Mouse (Mus musculus) lung, postnatal 0 days (tissue): ENCODE results near the gene Gm45713. TPM values are rescaled to one million over a fixed set of nuclear protein-coding genes. Genes with fewer than 3 reads are reported as not detected.

Experiments used
- ATAC-seq: fragments of 200-750 bp; cut with Nextera tagmentation; 2 replicates; pipeline ENCODE4 v1.8.0; 2017; ENCODE audit warnings: moderate library complexity
- DNase-seq: peaks from one replicate; pipeline ENCODE4 v3.0.0-alpha.2; 2016; ENCODE audit warnings: low spot score
- H3K27ac ChIP-seq: fragments of 300-500 bp; sonication (generic); 2 replicates; pipeline ENCODE4 v1.5.1; 2014; ENCODE audit warnings: antibody characterized with exemption, mild to moderate bottlenecking, low read length, mixed read lengths
- H3K27me3 ChIP-seq: fragments of 300-500 bp; sonication (generic); replicated peaks from 2 replicates; pipeline ENCODE4 v1.6.1; 2014; ENCODE audit warnings: low read length, mixed read lengths; ENCODE audit not compliant: insufficient read depth
- H3K36me3 ChIP-seq: fragments of 300-500 bp; sonication (generic); 2 replicates; pipeline ENCODE4 v1.6.1; 2014; ENCODE audit warnings: low read length, mixed read lengths; ENCODE audit not compliant: insufficient read depth
- H3K4me1 ChIP-seq: fragments of 300-500 bp; sonication (generic); 2 replicates; pipeline ENCODE4 v1.6.1; 2014; ENCODE audit warnings: antibody characterized with exemption, low read depth, low read length, mixed read lengths; ENCODE audit not compliant: insufficient read depth
- H3K4me2 ChIP-seq: fragments of 300-500 bp; sonication (generic); replicated peaks from 2 replicates; pipeline ENCODE4 v1.6.1; 2014; ENCODE audit warnings: low read depth, mild to moderate bottlenecking, low read length, moderate library complexity, mixed read lengths
- H3K4me3 ChIP-seq: fragments of 300-500 bp; sonication (generic); 2 replicates; pipeline ENCODE4 v1.5.1; 2014; ENCODE audit warnings: low read depth, low read length
- H3K9ac ChIP-seq: fragments of 300-500 bp; sonication (generic); replicated peaks from 2 replicates; pipeline ENCODE4 v1.6.1; 2014; ENCODE audit warnings: low read depth, mild to moderate bottlenecking
- H3K9me3 ChIP-seq: fragments of 300-500 bp; sonication (generic); 2 replicates; pipeline ENCODE4 v1.6.1; 2016; ENCODE audit warnings: low read length, mixed read lengths
- CTCF ChIP-seq: IDR thresholded peaks from 2 replicates; pipeline ENCODE4 v1.5.1; 2016; ENCODE audit warnings: antibody characterized with exemption, mild to moderate bottlenecking
- EP300 ChIP-seq: IDR thresholded peaks from 2 replicates; pipeline ENCODE4 v1.6.1; 2016; ENCODE audit warnings: antibody characterized with exemption, mild to moderate bottlenecking, control low read depth
- WGBS: fragments of 180-500 bp; shearing (Covaris S2); extraction: QIAGEN DNeasy Blood & Tissue Kit; methylation state at CpG from one replicate; pipeline ENCODE4 v1.1.7; 2014; 5-methylcytosine and 5-hydroxymethylcytosine counted together
- polyA plus RNA-seq: library from polyadenylated mRNA; unstranded; fragments of >200 nt; fragmentation: Nextera tagmentation; extraction: Ambion mirVana; gene quantifications from 2 replicates; pipeline ENCODE4 v1.2.1, GENCODE M21; 2015

Gm45713 gene
- polyA plus RNA-seq, 1 experiment from 2014 or later = 0.62 TPM

DNA sequence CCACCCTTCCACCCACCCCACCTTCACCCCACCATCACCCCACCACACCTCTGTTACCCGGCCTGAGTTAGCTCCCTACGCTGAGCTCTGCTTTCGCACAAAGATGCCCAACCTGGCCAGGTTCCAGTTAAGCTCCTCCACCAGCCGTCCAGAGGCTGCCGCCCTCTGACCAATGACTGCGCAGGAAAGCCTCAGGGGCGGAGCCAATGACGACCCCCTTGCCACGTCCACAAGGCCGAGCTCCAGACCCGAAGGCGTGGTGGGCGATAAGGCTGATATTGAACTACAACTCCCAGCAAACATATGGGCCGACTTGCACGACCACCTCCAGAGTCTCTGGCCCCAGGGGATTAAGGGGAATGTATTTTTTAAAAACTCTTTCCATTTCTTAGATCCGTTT lies 44.0 kb downstream of the Gm45713 start, which contains the start of gene Rcn3:
Rcn3 (minus strand) TSS at position 174 of the 400 bp plus-strand sequence.
- no peaks in the 10 kb centered on the region for H3K4me1 ChIP-seq
- H3K4me3 ChIP-seq = peak within 1 kb of the TSS; percentile 34
- peak within 1 kb of the TSS; percentile 51 for H3K27ac ChIP-seq
- peak within 1 kb of the TSS; percentile 26 for H3K9ac ChIP-seq
- TF ChIP-seq CTCF = no peak
- no peak for TF ChIP-seq EP300
- H3K4me2 ChIP-seq = peak within 1 kb of the TSS; percentile 51
- H3K9me3 ChIP-seq = no peaks in the 10 kb centered on the region
- H3K36me3 ChIP-seq = no peaks in the 10 kb centered on the region
- DNase-seq (peak; percentile 95), ATAC-seq (peak; percentile 95)
- WGBS = under 1% methylated on average over 16 of the region's 16 CpGs
- no peaks in the 10 kb centered on the region for H3K27me3 ChIP-seq

DNA sequence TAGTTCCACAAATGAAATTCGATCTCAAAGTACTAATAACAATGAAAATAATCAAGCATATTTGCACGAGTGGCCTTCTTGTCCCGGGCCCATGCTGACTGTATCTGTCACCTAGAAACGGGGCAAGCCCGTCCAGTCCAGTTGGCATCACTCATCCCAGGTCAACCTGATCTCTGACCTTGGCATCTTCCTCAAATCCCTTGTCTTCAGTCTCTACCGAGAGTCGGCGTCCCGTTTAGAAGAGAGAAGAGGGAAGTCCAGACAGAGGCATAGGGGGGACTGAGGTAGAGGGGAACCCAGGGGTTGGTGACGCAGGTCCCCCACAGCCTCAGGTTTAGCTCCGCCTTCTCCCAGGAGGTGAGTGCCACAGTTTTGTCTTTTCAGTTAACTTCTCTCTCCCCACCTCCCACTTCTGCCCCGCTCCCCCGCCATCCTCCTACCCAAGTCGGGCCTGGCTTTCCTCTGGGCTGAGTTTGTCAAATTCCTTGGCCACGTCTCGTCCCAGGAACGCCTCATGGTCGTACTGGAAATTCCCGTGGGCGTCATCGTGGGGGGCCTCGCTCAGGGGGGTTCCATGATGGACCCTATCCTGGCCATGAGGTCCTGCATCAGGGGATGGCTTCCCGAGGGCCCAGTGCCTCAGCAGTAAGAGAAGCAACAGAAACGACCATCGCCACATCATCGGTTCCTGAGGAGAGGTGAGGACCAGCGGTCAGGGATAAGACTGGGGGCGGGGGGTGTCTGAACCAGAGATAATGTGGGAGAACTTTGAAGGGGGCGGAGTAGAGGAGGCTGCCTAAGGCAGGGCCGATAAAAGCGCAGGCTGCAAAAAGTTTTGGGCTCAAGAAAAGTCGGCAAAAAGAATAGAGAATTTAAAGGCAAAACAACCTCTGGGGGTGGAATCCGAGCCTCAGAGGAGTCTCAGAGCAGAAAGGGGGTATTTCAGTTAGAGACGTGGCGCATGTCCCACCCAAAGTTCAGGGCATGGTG lies 44.7 kb downstream of the Gm45713 start:
- no peaks in the 10 kb centered on the region for H3K9me3 ChIP-seq
- peak; percentile 40 for ATAC-seq
- no peaks in the 10 kb centered on the region for H3K27me3 ChIP-seq
- 13% methylated on average over 34 of the region's 35 CpGs for WGBS
- H3K9ac ChIP-seq = peak overlapping the region; percentile 26
- H3K36me3 ChIP-seq = no peaks in the 10 kb centered on the region
- H3K4me2 ChIP-seq = peak overlapping the region; percentile 51
- H3K4me1 ChIP-seq = no peaks in the 10 kb centered on the region
- peak overlapping the region; percentile 34 for H3K4me3 ChIP-seq
- peak overlapping the region; percentile 51 for H3K27ac ChIP-seq
- DNase-seq = peak; percentile 52
- TF ChIP-seq EP300 = no peak
- no peak for TF ChIP-seq CTCF

DNA sequence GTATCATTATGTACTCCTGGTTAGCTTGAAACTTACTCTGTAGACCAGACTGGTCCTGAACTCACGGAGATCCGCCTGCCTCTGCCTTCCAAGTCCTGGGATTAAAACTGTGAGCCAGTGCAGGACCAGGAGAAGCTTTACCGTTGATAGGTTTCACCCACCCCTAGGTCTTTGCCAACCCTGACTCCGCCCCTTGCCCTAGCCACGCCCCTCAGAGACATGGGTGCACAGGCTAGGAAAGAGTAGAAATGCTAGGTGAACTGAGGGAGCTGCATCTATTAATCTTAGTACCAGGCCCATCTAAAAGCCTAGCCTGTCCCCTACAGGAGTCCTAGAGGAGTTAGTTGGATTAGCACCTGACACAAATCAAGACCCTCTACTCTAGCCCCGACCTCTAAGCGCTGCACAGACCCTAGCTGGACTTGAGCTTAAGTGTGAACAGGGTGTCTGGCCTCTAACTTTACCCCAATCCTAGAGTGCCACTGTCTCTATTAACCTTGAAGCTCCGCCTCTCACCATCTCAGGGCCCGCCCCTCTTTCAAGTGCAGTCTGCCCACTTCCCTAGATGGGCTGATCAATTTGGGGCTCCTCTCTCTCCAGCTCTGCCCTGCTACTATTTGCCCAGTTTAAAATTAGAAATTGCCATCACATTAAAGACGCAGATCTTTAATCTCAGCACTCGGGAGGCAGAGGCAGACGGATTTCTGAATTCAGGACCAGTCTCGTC lies 45.6 kb downstream of the Gm45713 start:
- H3K4me1 ChIP-seq = no peaks in the 10 kb centered on the region
- H3K9me3 ChIP-seq = no peaks in the 10 kb centered on the region
- H3K9ac ChIP-seq = no peak overlapping the region
- H3K27ac ChIP-seq = peak overlapping the region; percentile 51; the same call in 1 of the 2 replicates
- DNase-seq (no peak), ATAC-seq (no peak)
- no peaks in the 10 kb centered on the region for H3K27me3 ChIP-seq
- H3K4me3 ChIP-seq = no peak overlapping the region
- H3K4me2 ChIP-seq = no peak overlapping the region; the same call in 1 of the 2 replicates
- WGBS = 74% methylated on average over 13 of the region's 13 CpGs
- TF ChIP-seq CTCF (no peak), EP300 (no peak)
- H3K36me3 ChIP-seq = no peaks in the 10 kb centered on the region

DNA sequence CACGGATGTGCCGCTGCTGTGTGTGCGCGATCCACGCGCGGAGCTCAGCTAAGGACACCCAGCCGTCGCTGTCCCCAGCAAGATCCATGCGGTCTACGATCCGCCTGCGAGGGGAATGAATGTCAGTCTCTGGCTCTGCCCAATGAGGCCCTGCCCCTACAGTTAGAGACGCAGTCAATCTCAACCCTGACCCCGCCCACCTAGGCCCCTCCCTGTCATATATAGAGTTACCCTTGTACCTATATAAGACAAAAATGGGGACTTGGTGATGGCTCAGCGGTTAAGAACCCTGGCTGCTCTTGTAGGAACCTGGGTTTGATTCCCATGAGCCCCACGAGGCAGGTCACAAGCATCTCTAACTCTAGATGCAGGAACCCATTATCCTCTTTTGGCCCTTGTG lies 47.4 kb downstream of the Gm45713 start:
- no peak overlapping the region for H3K27ac ChIP-seq
- no peak overlapping the region for H3K4me3 ChIP-seq
- DNase-seq (no peak), ATAC-seq (no peak)
- TF ChIP-seq EP300 (no peak), CTCF (no peak)
- H3K36me3 ChIP-seq = no peaks in the 10 kb centered on the region
- no peak overlapping the region for H3K9ac ChIP-seq
- H3K9me3 ChIP-seq = no peaks in the 10 kb centered on the region
- 94% methylated on average over 17 of the region's 17 CpGs for WGBS
- H3K4me1 ChIP-seq = no peaks in the 10 kb centered on the region
- no peak overlapping the region for H3K4me2 ChIP-seq
- no peaks in the 10 kb centered on the region for H3K27me3 ChIP-seq

DNA sequence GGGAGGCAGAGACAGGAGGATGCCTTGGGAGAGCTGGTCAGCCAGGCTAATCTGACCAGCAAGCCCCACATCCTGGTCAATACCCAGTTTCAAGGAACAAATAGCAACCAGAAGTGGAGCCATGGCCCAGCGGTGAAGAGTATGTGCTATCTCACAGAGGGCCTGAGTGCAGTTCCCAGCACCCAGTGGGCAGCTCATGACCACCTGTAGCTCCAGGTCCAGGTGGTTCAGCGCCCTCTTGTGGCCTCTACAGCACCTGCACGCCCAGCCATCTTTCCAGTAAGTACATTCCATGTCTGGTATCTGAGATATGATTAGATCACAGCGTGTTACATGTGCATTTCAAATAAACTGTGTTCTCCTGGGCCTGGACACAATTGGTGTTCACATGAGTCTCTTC lies 49.9 kb downstream of the Gm45713 start:
- Histone ChIP-seq H3K9me3 (no peaks in the 10 kb centered on the region), H3K4me3 (no peak overlapping the region), H3K36me3 (no peaks in the 10 kb centered on the region), H3K4me1 (no peaks in the 10 kb centered on the region), H3K9ac (no peak overlapping the region), H3K27me3 (no peaks in the 10 kb centered on the region), H3K27ac (no peak overlapping the region), H3K4me2 (no peak overlapping the region)
- TF ChIP-seq EP300 = no peak
- peak; percentile 45 for TF ChIP-seq CTCF
- ATAC-seq (no peak), DNase-seq (no peak)
- WGBS = 81% methylated on average over 4 of the region's 4 CpGs

DNA sequence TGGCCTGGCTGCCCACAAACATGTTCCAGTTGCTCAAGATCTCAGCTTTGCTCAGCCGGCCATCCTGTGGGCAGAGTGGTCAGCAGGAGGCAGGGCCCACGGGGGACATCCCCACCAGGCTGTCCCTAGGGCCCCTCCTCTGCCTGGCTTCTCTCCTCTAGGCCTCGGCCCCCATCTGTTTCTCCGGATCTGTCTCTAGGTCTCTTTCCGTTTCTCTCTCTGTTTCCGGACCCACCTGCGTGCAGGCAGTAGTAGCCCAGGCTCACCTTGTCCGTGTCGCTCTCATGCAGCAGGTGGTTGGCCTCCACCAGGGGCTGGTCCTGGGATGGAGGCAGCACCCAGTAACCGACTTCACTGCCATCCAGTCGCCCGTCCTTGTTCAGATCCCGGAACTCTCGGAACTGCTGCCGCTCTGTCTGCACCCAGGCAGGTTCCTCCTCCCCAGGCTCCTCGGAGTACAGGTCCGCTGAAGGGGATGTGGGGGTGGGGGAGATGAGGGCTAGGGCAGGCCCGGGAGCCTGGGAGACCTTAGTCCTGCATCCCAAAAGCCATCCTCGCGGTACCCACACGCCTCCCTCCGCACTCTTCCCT lies 52.6 kb downstream of the Gm45713 start:
- Histone ChIP-seq H3K9me3 (no peaks in the 10 kb centered on the region), H3K9ac (no peak overlapping the region), H3K4me1 (no peaks in the 10 kb centered on the region), H3K36me3 (no peaks in the 10 kb centered on the region; the same call in 1 of the 2 replicates), H3K4me2 (no peak overlapping the region), H3K4me3 (no peak overlapping the region), H3K27me3 (no peaks in the 10 kb centered on the region), H3K27ac (peak overlapping the region; percentile 58; the same call in 1 of the 2 replicates)
- no peak for TF ChIP-seq EP300
- no peak for TF ChIP-seq CTCF
- ATAC-seq (no peak), DNase-seq (no peak)
- WGBS = 79% methylated on average over 22 of the region's 22 CpGs
